Mouse (Mus musculus) MEL (cell line): ENCODE measurements around the gene 9230102O04Rik. TPM values are rescaled to one million over a fixed set of nuclear protein-coding genes. Genes with fewer than 3 reads are reported as not detected.

Source experiments
- DNase-seq: peaks from one replicate; pipeline ENCODE4 v3.0.0; 2011; ENCODE audit warnings: low read depth, low spot score
- H3K27ac ChIP-seq: 2 replicates; pipeline ENCODE4 v1.5.1; 2012; ENCODE audit warnings: low read depth, mild to moderate bottlenecking, control low read depth, low read length, moderate library complexity; ENCODE audit not compliant: control insufficient read depth
- H3K27me3 ChIP-seq, 2 experiments: fragments of 150-350 bp in 1 of 2; sonication (generic) in 1 of 2; 2 replicates each; pipeline ENCODE4 v1.6.1; 2012; ENCODE audit warnings: low read length in 2 of 2, mild to moderate bottlenecking in 2 of 2, improper control_type of control experiment in 1 of 2, moderate library complexity in 1 of 2; ENCODE audit not compliant: insufficient read depth in 2 of 2, control insufficient read depth in 1 of 2
- H3K36me3 ChIP-seq, 2 experiments: 2 replicates each; pipeline ENCODE4 v1.6.1; 2012 to 2014; ENCODE audit warnings: low read length in 2 of 2, improper control_type of control experiment in 1 of 2, inconsistent platforms in 1 of 2, mild to moderate bottlenecking in 1 of 2; ENCODE audit not compliant: insufficient read depth in 2 of 2, control insufficient read depth in 1 of 2
- H3K4me1 ChIP-seq, 2 experiments: fragments of 150-350 bp in 1 of 2; sonication (generic) in 1 of 2; 2 replicates each; pipeline ENCODE4 v1.6.1; 2012; ENCODE audit warnings: low read length in 2 of 2, improper control_type of control experiment in 1 of 2, mild to moderate bottlenecking in 1 of 2; ENCODE audit not compliant: insufficient read depth in 2 of 2, control insufficient read depth in 1 of 2
- H3K4me3 ChIP-seq, 2 experiments: fragments of 150-350 bp in 1 of 2; sonication (generic) in 1 of 2; 2 replicates each; pipeline ENCODE4 v1.5.1; 2012; ENCODE audit warnings: low read depth in 2 of 2, low read length in 2 of 2, mild to moderate bottlenecking in 2 of 2, moderate library complexity in 2 of 2, control low read depth in 1 of 2, improper control_type of control experiment in 1 of 2; ENCODE audit not compliant: control insufficient read depth in 1 of 2, insufficient read depth in 1 of 2
- H3K79me2 ChIP-seq: 2 replicates; pipeline ENCODE4 v1.6.1; 2012; ENCODE audit warnings: mild to moderate bottlenecking, low read length, moderate library complexity; ENCODE audit not compliant: control insufficient read depth, poor library complexity, insufficient read depth
- H3K9ac ChIP-seq: 2 replicates; pipeline ENCODE4 v1.6.1; 2012; ENCODE audit warnings: low read depth, mild to moderate bottlenecking, control low read depth, low read length, moderate library complexity; ENCODE audit not compliant: control insufficient read depth, poor library complexity, severe bottlenecking
- H3K9me3 ChIP-seq: fragments of 150-350 bp; sonication (generic); replicated peaks from 2 replicates; pipeline ENCODE4 v1.6.1; 2012; ENCODE audit warnings: mild to moderate bottlenecking, low read length, improper control_type of control experiment, moderate library complexity; ENCODE audit not compliant: insufficient read depth
- CHD2 ChIP-seq: IDR thresholded peaks from 2 replicates; pipeline ENCODE4 v1.6.1; 2011; ENCODE audit warnings: low read length, improper control_type of control experiment
- E2F4 ChIP-seq: IDR thresholded peaks from 2 replicates; pipeline ENCODE4 v1.6.1; 2011; ENCODE audit warnings: low read depth, low read length, improper control_type of control experiment, borderline replicate concordance
- EP300 ChIP-seq, 2 experiments: IDR thresholded peaks; 2 replicates each; pipeline ENCODE4 v1.6.1; 2011; ENCODE audit warnings: improper control_type of control experiment in 2 of 2, low read length in 2 of 2, low read depth in 1 of 2, mild to moderate bottlenecking in 1 of 2
- ETS1 ChIP-seq: IDR thresholded peaks from 2 replicates; pipeline ENCODE4 v1.6.1; 2012; ENCODE audit warnings: low read depth, mild to moderate bottlenecking, inconsistent platforms, low read length, improper control_type of control experiment, moderate library complexity
- GATA1 ChIP-seq: IDR thresholded peaks from 2 replicates; pipeline ENCODE4 v1.6.1; 2011; ENCODE audit warnings: low read depth, low read length, improper control_type of control experiment
- MAX ChIP-seq: IDR thresholded peaks from 2 replicates; pipeline ENCODE4 v1.6.1; 2011; ENCODE audit warnings: low read length, improper control_type of control experiment
- MEF2A ChIP-seq: IDR thresholded peaks from 2 replicates; pipeline ENCODE4 v1.6.1; 2014; ENCODE audit warnings: low read depth, mild to moderate bottlenecking, inconsistent platforms, low read length, improper control_type of control experiment; ENCODE audit not compliant: poor library complexity, insufficient replicate concordance, severe bottlenecking; ENCODE audit errors: extremely low read depth
- MYB ChIP-seq: IDR thresholded peaks from 2 replicates; pipeline ENCODE4 v1.6.1; 2011; ENCODE audit warnings: mild to moderate bottlenecking, low read depth, low read length, improper control_type of control experiment
- MYC ChIP-seq: IDR thresholded peaks from 2 replicates; pipeline ENCODE4 v1.6.1; 2011; ENCODE audit warnings: low read depth, mild to moderate bottlenecking, low read length, improper control_type of control experiment, moderate library complexity
- NRF1 ChIP-seq: IDR thresholded peaks from 2 replicates; pipeline ENCODE4 v1.6.1; 2014; ENCODE audit warnings: low read depth, mild to moderate bottlenecking, inconsistent platforms, low read length, improper control_type of control experiment, moderate library complexity; ENCODE audit not compliant: poor library complexity, insufficient read depth, severe bottlenecking
- POLR2AphosphoS2 ChIP-seq: IDR thresholded peaks from 2 replicates; pipeline ENCODE4 v1.6.1; 2011; ENCODE audit warnings: low read length, improper control_type of control experiment
- TAL1 ChIP-seq: IDR thresholded peaks from 2 replicates; pipeline ENCODE4 v1.6.1; 2012; ENCODE audit warnings: mild to moderate bottlenecking, inconsistent platforms, low read length, moderate library complexity, mixed read lengths
- TCF12 ChIP-seq: IDR thresholded peaks from 2 replicates; pipeline ENCODE4 v1.6.1; 2014; ENCODE audit warnings: low read depth, mild to moderate bottlenecking, inconsistent platforms, low read length, improper control_type of control experiment, moderate library complexity
- USF1 ChIP-seq: IDR thresholded peaks from 2 replicates; pipeline ENCODE4 v1.6.1; 2014; ENCODE audit warnings: low read depth, mild to moderate bottlenecking, inconsistent platforms, low read length, improper control_type of control experiment, moderate library complexity
- USF2 ChIP-seq, 2 experiments: IDR thresholded peaks; 2 replicates each; pipeline ENCODE4 v1.6.1; 2011 to 2012; ENCODE audit warnings: improper control_type of control experiment in 2 of 2, low read length in 2 of 2, borderline replicate concordance in 1 of 2, inconsistent platforms in 1 of 2, low read depth in 1 of 2, mild to moderate bottlenecking in 1 of 2; ENCODE audit not compliant: insufficient read depth in 1 of 2
- ZC3H11A ChIP-seq: IDR thresholded peaks from 2 replicates; pipeline ENCODE4 v1.6.1; 2012; ENCODE audit warnings: low read depth, mild to moderate bottlenecking, inconsistent platforms, low read length, improper control_type of control experiment
- ZKSCAN1 ChIP-seq: IDR thresholded peaks from 2 replicates; pipeline ENCODE4 v1.6.1; 2012; ENCODE audit warnings: low read depth, mild to moderate bottlenecking, inconsistent platforms, low read length, improper control_type of control experiment, moderate library complexity
- ZMIZ1 ChIP-seq: IDR thresholded peaks from 2 replicates; pipeline ENCODE4 v1.6.1; 2012; ENCODE audit warnings: low read depth, mild to moderate bottlenecking, inconsistent platforms, low read length, improper control_type of control experiment, moderate library complexity
- ZNF384 ChIP-seq: IDR thresholded peaks from 2 replicates; pipeline ENCODE4 v1.6.1; 2012; ENCODE audit warnings: low read depth, mild to moderate bottlenecking, inconsistent platforms, low read length, improper control_type of control experiment
- polyA plus RNA-seq, 2 experiments: library from polyadenylated mRNA; stranded (reverse) in 1 of 2; unstranded in 1 of 2; fragments of >175 nt in 1 of 2; fragments of >200 nt in 1 of 2; gene quantifications; 2 replicates each; pipeline versions ENCODE4 v1.2.1 to v1.2.4; 2012; ENCODE audit warnings: low replicate concordance in 2 of 2, low read depth in 1 of 2; ENCODE audit not compliant: insufficient read length in 2 of 2, insufficient read depth in 1 of 2, missing spikeins in 1 of 2
- total RNA-seq: library from RNA; depleted of rRNA; stranded (reverse); fragments of 300-350 nt; gene quantifications from 2 replicates; pipeline ENCODE4 v1.2.3, GENCODE M21; 2012

9230102O04Rik gene
- total and polyA plus RNA-seq, 3 experiments, result 0.50 to 2.4 TPM; not detected in 1

DNA sequence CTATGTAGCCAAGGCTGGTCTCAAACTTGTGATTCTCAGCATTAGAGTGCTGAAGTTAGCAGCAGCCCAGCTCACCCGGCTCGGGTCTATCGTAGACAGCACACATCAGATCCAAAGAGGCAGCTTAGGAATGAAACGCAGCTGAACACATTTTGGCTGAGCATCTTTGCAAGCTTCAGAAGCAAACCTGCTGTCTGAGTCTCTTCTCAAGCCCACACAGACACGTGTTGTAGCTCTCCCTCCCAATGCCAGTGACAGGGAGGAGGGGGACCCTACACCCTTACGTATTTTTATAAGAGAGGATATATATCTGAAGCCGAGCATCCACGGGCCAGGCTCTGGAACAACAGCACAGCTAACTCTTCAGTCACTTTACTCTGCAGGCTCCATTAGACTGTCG is 28.3 kb upstream of the 9230102O04Rik start:
- no peaks in the 10 kb centered on the region for H3K9me3 ChIP-seq
- peaks cover 0 to 2% of the 10 kb centered on the region in 2 experiments; a peak in 1 of 4 replicates for H3K4me1 ChIP-seq
- H3K27me3 ChIP-seq, result no peaks in the 10 kb centered on the region
- DNase-seq, result no peak
- no peaks in the 10 kb centered on the region for H3K79me2 ChIP-seq
- TF ChIP-seq TCF12, result no peak
- TF ChIP-seq NRF1, result no peak
- TF ChIP-seq USF2 (IDR thresholded peaks at IDR 0.05; ENCODE audit: borderline replicate concordance in 1 of 2, insufficient read depth in 1 of 2, low read depth in 1 of 2, low read length in 2 of 2), result no peak
- TF ChIP-seq USF1, result no peak
- TF ChIP-seq POLR2AphosphoS2, result no peak
- no peak for TF ChIP-seq MYB
- TF ChIP-seq ZKSCAN1, result no peak
- TF ChIP-seq CHD2, result no peak
- TF ChIP-seq MEF2A, result no peak
- no peak for TF ChIP-seq ZC3H11A
- no peak overlapping the region for H3K9ac ChIP-seq
- no peak overlapping the region for H3K27ac ChIP-seq
- peaks cover 0 to 2% of the 10 kb centered on the region in 2 experiments; a peak in 3 of 4 replicates for H3K36me3 ChIP-seq
- H3K4me3 ChIP-seq, result no peak overlapping the region

DNA sequence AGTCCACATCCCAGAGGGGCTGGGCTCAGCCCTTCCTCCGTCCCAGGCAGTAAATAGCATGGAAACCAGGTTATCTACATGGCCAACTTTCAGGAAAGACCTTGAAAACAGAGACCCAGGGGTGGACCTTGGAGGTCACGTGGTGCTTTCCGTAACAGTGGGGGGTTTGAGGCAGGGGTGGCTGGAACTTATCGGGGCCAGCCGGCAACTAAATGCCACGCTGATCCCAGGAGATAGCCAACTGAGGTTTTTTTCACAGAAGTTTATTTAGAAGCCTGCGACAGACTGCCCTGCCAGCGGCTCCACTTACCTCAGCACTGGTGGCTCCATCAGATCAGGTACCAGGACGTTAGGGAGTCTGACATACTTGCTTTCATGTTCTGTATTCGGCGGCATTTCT is 16.7 kb upstream of the 9230102O04Rik start:
- no peak overlapping the region for H3K27ac ChIP-seq
- TF ChIP-seq ETS1, result peak; percentile 33; the same call in 1 of the 2 replicates
- TF ChIP-seq E2F4, result no peak
- TF ChIP-seq ZNF384, result peak; percentile 51; the same call in 1 of the 2 replicates
- peak; percentile 66 for TF ChIP-seq TAL1
- no peak for TF ChIP-seq MYC
- TF ChIP-seq USF2 (IDR thresholded peaks at IDR 0.05; ENCODE audit: borderline replicate concordance in 1 of 2, insufficient read depth in 1 of 2, low read depth in 1 of 2, low read length in 2 of 2), result peak; percentile 32 to 71; a peak in 3 of 4 replicates
- no peak for TF ChIP-seq ZMIZ1
- peak; percentile 42 to 67 for TF ChIP-seq EP300 (IDR thresholded peaks at IDR 0.05; ENCODE audit: low read depth in 1 of 2, low read length in 2 of 2)
- peak; percentile 94 for TF ChIP-seq USF1
- TF ChIP-seq TCF12, result peak; percentile 78
- TF ChIP-seq MAX, result peak; percentile 71; the same call in 1 of the 2 replicates
- TF ChIP-seq GATA1, result peak; percentile 71
- peaks cover 0 to 10% of the 10 kb centered on the region in 2 experiments; a peak in 2 of 4 replicates for H3K36me3 ChIP-seq
- H3K9me3 ChIP-seq, result no peaks in the 10 kb centered on the region
- H3K4me1 ChIP-seq, result peaks cover 4 to 22% of the 10 kb centered on the region in 2 experiments
- peak; percentile 70 for DNase-seq
- H3K4me3 ChIP-seq, result peak overlapping the region; percentile 50 to 87
- H3K79me2 ChIP-seq, result no peaks in the 10 kb centered on the region
- H3K9ac ChIP-seq, result peak overlapping the region; percentile 40
- H3K27me3 ChIP-seq, result no peaks in the 10 kb centered on the region
